Mouse (Mus musculus): ENCODE measurements around the gene Rcor2. TPM values are rescaled to one million over a fixed set of nuclear protein-coding genes. Genes with fewer than 3 reads are reported as not detected.

Gene Rcor2
- total RNA-seq, 2 experiments from 2014 or later: 0.17 TPM; not detected in 1

DNA sequence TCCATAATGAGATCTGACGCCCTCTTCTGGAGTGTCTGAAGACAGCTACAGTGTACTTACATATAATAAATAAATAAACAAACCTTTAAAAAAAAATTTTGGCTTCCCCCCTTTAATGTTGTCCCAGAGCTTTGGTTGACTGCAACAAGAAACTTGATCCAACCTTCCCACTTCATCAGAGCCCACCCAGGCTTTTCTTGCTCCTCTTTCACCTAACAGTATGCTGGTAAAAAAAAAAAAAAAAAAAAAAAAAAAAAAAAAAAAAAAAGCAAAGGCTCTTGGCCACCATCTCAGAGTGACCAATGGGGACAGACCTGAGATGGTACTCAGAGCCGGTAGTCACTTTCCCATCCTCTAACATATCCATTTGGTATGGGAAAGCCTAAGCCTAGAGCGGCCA lies 21.2 kb downstream of the Rcor2 start:
- ATAC-seq (replicated peaks; ENCODE audit: low FRiP score, poor library complexity, severe bottlenecking): no peak

GRCm38 (mm10) chr19:7289767-7290166 lies 22.6 kb downstream of the Rcor2 start:
- ATAC-seq (replicated peaks; ENCODE audit: low FRiP score, poor library complexity, severe bottlenecking): no peak

GRCm38 (mm10) chr19:7291958-7292709 lies 25.0 kb downstream of the Rcor2 start:
- ATAC-seq (replicated peaks; ENCODE audit: low FRiP score, poor library complexity, severe bottlenecking): no peak

DNA sequence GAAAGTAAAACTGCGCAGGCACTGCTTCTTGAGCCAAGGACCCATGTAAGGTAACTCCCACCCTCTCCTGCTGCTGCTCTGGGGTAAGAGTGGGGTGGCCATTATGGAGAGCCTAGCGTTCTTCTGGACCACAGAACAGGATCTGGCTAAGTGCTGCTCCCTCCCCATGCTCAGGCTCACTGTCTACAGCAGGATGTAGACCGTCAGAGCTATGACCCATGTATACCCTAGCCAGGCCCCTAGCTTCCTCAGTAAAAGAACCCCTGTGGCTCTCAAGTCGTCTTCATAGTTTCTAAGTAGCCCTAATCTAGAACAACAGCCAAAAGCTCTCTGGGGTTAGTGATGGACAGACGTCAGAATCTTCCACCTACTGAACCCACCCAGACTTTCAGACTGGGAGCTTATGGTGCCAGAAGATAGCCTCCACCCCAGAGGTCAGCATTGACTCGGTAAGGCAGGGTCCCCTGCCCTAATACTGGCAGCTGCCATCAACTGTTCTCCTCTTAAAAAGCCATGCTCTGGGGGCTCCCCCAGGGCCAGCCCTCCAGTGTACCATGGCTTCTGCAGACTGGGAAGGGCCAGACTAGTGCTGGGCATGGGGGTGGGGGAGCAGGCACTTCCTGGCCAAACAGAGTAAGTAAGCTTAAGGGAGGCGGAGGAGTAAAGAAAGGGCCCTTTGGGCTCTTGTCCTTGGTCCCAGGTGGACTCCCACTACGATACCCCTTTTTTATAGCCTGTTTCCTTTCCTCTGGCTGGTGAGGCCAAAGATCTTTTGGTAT lies 27.2 kb downstream of the Rcor2 start:
- ATAC-seq (replicated peaks; ENCODE audit: low FRiP score, poor library complexity, severe bottlenecking): no peak

DNA sequence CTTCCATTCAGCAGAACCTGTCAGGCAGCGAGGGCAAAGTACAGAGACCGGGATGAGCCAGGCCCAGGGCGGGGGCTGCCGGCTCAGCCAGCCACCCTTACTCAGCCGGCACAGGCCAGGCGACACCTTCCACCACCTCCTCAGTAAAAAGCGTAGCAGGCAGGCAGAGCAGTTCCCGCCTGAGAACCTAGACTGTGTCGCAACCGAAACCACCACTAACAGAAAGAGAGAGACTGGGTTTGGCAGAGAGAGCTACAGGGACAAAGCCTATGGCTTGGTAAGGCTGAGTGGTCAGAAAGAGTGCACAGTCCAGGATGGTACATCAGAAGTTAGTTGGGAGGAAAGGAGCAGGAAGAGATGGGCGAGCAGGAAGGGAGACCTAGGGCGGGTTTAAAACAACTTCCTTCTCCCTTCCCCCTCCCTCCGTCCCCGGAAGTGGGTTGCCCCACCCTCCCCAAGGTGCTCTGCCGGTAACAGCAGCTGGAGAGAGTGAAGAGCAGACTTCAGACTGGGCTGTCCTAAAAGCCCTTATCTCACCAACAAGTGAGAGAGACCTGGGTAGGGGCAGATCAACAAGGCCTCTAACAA lies 28.0 kb downstream of the Rcor2 start:
- ATAC-seq (replicated peaks; ENCODE audit: low FRiP score, poor library complexity, severe bottlenecking): peak; percentile 81

GRCm38 (mm10) chr19:7295959-7296358 lies 28.8 kb downstream of the Rcor2 start:
- no peak for ATAC-seq (replicated peaks; ENCODE audit: low FRiP score, poor library complexity, severe bottlenecking)

DNA sequence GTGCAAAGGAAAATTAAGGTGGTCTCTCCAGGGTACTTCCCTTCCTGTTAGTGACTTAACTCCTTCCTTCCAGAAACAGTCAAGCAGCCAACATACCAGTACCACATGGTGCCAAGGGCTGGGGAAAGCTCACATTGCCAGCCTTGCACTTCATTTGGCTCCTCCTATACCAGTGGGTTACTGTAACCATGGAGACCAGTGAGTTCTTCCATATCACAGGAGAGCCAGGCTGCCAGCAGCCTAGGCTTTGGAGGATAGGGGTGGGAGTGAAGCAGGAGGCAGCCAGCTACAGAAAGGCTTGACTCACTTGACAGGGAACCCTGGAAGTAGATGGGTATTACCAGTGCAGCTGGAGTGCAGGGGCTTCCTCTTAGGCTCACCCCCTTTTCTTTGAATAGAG lies 31.9 kb downstream of the Rcor2 start:
- ATAC-seq (replicated peaks; ENCODE audit: low FRiP score, poor library complexity, severe bottlenecking): no peak

GRCm38 (mm10) chr19:7300078-7300477 lies 33.0 kb downstream of the Rcor2 start:
- ATAC-seq (replicated peaks; ENCODE audit: low FRiP score, poor library complexity, severe bottlenecking): no peak

DNA sequence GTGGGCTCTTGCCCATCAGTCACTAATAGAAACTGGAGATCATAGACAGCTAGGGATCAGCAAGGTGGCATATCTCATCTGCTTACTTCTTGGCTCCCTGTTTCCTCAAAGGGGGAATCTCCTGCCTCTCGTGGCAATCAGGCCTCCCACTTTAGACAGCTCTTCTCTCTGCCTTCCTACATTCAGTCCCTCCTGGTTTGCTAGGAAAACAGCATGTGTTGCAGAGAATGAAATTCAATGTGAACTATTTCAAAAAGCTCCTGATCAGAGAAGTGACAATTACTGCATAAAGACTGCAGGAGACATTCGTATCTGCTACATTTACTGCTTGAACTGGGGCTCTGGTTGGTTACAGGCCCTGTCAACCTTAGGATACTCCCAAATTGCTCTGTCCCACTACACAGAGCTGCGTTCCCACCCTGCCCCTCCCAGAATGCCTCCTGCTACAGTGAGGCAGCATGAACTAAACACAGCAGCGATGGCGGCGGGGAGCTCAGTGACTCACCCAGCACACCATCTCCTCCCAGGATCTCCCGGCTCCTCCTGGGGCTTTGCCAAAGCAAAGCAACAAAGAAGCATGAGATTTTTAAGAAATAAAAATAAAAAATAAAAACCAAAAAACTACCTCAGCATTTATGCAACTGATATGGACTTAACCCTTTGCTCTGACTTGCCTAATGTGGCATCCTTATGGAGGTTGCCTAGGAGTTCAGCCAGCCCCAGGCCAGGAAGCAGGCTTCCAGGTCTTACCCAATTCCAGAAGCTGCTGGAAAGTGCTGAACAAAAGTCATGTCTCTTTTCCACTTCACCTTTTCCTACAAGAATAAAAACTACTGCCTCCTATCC lies 34.7 kb downstream of the Rcor2 start:
- no peak for ATAC-seq (replicated peaks; ENCODE audit: low FRiP score, poor library complexity, severe bottlenecking)

- no peak for ATAC-seq (replicated peaks; ENCODE audit: low FRiP score, poor library complexity, severe bottlenecking)
Measured at GRCm38 (mm10) chr19:7302493-7302797, 35.3 kb downstream of the Rcor2 start.

GRCm38 (mm10) chr19:7303796-7304195 lies 36.7 kb downstream of the Rcor2 start:
- ATAC-seq (replicated peaks; ENCODE audit: low FRiP score, poor library complexity, severe bottlenecking): no peak

- no peak for ATAC-seq (replicated peaks; ENCODE audit: low FRiP score, poor library complexity, severe bottlenecking)
Measured at GRCm38 (mm10) chr19:7304801-7305200, 37.7 kb downstream of the Rcor2 start.

DNA sequence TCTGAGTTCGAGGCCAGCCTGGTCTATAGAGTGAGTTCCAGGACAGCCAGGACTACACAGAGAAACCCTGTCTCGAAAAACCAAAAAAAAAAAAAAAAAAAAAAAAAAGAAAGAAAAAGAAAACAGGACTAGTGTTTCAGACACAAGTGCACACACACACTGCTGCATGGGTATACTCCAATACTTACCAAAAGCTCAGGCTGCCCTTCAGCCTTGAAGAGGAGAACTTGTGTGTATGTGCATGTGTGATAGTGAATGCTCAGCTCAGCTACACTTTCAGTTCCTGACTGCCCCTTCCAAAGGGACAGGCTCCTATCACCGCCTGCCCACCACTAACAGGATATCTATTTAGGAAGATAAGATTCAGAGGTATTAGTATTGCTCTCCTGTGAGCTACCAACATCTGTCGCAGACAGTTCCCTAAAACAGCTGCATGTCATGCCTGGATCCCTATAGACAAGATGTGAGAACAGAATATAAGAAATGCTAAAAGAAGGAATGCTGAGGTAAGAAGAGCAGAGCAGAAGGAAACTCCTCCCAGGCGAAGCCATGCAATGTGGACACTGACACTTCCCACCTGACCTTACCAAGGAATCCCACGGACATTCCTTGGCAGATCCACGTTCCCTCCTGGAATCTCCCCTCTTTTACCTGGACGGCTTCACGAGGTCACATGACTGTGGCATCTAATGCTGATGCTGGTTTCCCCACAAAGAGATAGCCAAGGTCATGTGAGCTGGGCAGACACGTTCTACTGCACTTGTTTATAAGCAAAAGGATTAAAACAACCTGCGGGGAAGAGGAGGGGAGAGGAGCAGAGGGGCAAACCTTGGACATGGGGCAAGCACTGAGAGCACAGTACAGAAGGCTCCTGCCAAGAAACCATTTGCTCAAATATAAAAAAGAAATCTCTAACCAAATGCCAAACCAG lies 38.5 kb downstream of the Rcor2 start:
- ATAC-seq (replicated peaks; ENCODE audit: low FRiP score, poor library complexity, severe bottlenecking): no peak

DNA sequence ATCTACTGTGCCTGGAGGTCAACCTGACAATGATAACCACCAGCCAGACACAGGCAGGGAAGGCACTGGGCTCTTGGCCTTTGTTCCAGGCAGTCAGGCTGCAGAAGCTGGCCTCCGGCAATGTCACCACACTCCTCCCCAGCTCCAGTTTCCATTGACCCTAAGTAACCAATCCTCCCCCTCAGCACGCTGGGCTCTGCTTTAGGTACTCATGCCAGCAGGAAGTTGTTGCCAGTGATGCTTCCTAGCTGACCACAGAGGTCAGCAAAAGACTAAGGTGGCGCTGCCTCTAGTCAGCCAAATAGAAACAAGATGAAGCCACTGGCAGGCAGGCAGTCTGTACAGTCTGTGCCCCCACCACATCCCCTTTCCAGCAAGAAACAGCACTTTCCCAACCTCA lies 39.8 kb downstream of the Rcor2 start:
- no peak for ATAC-seq (replicated peaks; ENCODE audit: low FRiP score, poor library complexity, severe bottlenecking)

GRCm38 (mm10) chr19:7307995-7308770 lies 41.1 kb downstream of the Rcor2 start:
- ATAC-seq (replicated peaks; ENCODE audit: low FRiP score, poor library complexity, severe bottlenecking): 0 out of 2 replicates have a peak, but pooled peaks have one; percentile 21

DNA sequence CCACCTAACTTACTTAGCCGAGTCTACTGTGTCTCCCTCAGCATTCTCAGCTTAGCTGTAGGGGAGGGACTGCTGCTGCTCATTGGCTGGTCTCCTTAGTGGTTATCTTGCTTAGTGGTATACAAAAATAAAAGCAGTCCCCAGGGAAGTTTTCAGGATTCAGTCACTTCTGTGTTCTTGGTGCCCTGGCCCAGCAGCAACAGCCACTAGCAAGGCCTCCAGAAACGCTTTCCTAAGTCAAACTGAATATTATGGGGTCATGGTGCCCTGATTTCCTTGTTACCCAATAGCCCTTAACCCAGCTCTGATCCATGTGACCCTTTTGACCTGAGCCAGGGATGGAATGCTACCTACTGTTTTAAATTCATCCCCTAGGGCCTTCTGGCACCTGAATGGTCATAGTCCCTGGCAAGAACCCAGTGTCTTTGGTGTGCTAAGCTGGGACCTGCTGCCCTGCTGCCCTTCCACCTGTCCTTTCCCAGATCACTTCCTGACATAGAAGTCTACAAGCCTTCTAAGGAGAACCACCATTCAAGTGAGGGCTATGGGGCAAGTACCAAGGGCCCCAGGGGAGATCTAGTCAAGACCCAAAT lies 42.7 kb downstream of the Rcor2 start:
- no peak for ATAC-seq (replicated peaks; ENCODE audit: low FRiP score, poor library complexity, severe bottlenecking)

- peak; percentile 86 for ATAC-seq (replicated peaks; ENCODE audit: low FRiP score, poor library complexity, severe bottlenecking)
Measured at GRCm38 (mm10) chr19:7310704-7311103, 43.6 kb downstream of the Rcor2 start.

DNA sequence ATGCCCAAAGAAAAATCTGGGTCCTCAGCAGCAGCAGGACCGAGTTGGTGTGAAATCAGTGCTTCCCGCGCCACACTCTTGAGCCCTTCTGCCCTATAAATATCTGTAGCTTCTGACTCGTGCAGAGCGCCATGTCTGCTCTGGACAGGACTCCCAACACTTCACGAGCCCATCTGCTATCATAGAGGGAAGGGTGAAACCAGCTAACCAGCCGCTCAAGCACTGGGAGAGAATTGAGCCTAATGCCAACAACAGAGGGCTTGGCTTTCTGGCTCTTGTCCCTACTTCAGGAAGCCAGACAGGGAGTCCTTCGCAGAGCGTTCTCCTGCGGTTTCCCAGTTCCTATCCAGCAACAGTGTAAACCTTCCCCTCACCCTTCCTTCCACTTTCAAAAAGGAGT lies 44.2 kb downstream of the Rcor2 start:
- no peak for ATAC-seq (replicated peaks; ENCODE audit: low FRiP score, poor library complexity, severe bottlenecking)
